Mouse (Mus musculus) hematopoietic stem cell, adult 5-6 weeks (primary cell): ENCODE results near the gene Rnf39. TPM values are rescaled to one million over a fixed set of nuclear protein-coding genes. Genes with fewer than 3 reads are reported as not detected.

Source experiments
- ATAC-seq, 2 experiments: fragments of 125-278 bp in 1 of 2; replicated peaks in 1 of 2; 2 replicates each; pipeline ENCODE4 v1.8.0; 2016 to 2017; ENCODE audit warnings: inconsistent platforms in 2 of 2, mild to moderate bottlenecking in 2 of 2, moderate number of reproducible peaks in 2 of 2, low read depth in 1 of 2, moderate TSS enrichment in 1 of 2; ENCODE audit not compliant: low FRiP score in 2 of 2, poor library complexity in 2 of 2, severe bottlenecking in 2 of 2, insufficient read depth in 1 of 2, low TSS enrichment in 1 of 2
- total RNA-seq: library from RNA; stranded (forward); fragments of 172-1452, 232-1000 nt; gene quantifications from 2 replicates; pipeline ENCODE4 v1.2.3, GENCODE M21; 2017

Gene Rnf39
- total RNA-seq: not detected in 2 replicates

DNA sequence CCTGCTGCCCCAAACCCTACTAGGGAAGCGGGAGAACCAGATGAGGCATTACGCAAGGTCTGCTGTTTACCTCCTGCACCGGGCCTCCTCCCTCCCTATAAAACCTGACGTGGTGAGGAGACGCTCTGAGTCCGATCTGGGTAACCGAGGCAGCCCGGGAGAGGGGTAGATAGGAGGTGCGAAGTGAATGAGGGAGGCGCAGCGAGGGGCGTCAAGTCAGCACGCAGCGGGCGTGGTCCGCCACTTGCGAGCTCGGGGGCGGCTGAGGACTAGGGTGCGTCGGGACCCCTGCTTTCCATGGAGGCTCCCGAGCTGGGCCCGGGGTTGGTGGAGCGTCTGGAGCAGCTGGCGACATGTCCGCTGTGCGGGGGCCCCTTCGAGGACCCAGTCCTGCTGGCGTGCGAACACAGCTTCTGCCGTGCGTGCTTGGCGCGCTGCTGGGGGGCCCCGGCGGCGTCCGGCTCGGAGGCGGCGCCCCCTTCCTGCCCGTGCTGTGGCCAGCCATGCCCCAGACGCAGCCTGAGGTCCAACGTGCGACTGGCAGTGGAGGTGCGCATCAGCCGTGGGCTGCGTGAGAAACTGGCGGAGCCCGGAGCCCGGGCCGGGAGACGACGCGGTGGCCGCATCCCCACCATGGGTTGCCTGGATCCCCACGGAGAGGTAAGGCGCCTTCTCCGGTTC is at the start of gene Rnf39:
Rnf39 (plus strand) TSS at position 128 of the 681 bp plus-strand sequence.
- ATAC-seq: no peak

DNA sequence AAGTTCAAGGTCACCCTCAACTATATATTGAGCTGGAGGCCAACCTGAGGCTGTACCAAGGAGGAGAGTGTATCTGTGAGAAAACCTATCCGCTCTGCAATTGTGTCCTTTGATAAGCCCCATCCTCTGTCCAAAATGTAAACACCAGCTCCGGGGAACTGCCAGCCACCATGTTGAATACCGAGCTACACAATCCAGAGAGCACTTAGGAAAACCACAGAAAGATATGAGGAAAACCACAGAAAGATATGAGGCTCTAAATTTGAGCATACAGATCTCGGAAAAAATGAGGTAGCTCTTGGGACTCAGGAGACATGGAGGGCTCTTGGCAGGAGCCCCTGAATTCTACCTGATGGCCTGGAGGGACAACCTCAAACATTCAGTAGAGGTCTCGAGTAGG is 49.3 kb upstream of the Rnf39 start:
- no peak for ATAC-seq

DNA sequence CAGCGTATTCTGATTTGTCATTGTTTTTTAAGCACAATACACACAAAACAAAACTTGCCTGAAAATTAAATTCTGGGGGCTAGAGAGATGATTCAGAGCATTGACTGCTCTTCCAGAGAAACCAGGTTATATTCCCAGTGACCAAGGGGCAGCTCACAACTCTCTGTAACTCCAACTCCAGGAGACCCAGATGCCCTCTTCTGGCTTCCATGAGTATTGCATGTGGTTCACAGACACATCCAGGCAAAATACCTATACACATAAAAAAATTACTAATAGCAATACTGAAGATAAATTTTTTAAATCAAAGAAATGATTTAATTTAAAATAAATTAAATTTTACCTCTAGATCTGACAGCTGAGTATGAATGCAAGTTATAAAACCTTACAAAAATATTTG is 46.1 kb upstream of the Rnf39 start:
- no peak for ATAC-seq

DNA sequence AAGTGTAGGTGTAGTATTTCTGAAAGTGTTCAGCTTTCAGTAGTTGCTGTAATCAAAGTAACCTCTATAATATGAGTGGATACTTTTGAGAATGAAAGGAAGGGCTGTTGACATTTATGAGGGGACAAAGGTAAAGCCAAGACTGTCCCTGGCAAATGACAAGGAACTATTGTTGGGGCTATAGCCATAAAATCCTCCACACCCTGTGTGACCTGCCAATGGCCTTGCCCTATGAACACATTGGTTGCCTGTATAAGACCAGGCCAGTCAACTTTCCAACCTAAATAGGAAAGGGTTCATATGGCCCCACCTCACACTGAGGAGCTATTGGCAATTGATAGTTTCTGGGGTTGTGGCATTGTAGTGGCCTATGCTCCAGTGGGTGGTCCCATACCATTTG is 45.7 kb upstream of the Rnf39 start:
- ATAC-seq: no peak

DNA sequence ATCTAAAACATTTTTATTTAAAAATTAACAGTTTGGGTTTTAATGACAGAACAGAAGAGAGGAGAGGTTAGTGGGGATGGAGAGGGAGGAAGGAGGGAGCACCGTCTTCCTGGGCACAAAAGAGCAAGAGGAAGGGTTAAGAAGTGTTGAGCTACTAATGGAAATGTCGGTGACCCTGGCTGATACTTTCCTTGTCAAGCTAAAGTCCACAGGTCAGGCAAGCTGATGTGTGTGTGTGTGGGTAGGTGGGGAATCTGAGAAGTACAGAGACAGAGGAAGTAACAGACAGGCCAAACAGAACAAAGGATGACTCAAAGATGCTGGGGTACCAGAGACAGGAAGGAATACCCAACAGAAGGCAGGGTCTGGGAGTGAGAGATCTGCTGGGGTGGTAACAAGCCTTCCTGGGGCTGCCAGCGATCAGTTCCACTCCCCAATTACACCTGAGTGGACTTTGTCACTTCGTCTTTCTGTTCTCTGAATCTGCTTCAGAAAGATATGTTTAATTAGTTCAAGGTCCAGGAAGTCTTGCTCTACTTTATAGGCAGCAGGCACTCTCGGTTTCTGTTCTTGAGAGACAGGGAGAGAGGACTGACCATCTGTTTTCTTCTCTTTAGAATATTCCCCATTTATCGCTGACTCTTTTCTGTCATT is 45.0 kb upstream of the Rnf39 start, which contains the start of gene Trim31:
Trim31 (plus strand) TSS at position 567 of the 654 bp plus-strand sequence.
- no peak for ATAC-seq

DNA sequence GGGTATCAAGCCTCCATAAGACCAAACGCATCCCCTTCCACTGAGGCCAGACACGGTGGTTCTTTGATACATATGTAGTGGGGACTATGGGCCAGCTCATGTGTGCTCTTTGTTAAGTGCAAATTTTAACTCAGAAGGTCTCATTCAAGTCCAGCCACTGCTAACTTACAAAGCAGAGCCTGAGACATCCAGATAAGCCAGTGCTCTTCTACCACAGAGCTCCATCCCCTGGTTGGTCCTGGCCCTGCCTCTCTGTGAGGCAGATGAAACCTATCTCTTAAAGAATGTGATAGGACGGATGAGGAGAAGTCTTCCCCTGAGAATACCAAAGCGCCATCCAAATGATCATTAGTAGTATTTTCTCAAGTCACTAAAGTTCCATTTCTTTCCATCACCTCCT is 43.3 kb upstream of the Rnf39 start:
- no peak for ATAC-seq

DNA sequence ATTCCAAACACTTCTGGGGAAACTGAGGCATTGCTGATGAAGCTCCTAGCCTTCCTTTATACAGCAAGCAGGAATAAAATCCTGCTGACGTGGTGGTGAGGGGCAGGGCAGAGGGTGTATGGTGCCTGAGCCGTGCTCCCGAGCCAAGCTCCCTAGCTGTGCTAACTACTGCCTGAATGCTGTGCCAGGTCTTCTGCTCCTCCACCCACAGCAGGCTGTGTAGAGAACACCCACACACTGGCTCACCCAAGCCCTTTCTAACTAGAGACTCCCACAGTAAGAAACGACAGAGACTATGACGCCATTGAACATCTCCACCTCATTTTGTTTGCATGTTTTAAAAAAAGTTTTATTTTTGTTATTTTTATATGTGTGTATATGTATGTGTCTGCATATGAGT is 42.7 kb upstream of the Rnf39 start:
- no peak for ATAC-seq

DNA sequence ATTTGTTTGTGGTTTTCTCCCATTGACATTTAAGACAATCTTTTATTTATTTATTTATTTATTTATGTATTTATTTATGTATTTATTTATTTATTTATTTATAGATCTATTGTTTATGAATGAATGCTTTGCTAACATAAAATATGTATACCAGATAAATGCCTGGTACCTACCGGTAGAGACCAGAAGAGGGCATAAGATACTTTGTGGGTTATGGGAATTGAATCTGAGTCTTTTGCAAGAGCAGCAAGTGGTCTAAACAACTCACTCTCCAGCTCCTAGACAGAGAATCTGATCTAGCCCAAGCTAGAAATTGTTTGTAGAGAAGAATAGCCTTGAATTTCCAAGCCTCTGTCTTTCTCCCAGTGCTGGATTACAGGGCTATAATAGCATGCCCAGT is 42.0 kb upstream of the Rnf39 start:
- no peak for ATAC-seq

DNA sequence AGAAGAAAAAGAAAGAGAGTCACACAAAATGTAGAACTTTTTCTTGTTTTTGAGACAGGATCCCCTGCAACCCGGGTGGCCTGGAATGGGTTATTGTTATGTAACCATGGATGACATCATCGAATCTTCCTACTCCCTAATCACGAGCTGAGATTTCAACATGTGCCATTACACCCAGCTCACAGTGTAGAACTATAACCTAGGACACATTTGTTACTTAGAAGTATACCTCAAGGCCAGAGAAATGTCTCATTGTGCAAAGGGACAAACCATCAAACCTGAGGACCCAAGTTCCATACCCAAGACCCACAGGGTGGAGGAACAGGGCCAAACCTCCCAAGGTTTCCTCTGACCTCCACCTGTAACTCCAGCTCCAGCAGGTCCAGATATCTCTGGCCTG is 39.1 kb upstream of the Rnf39 start:
- no peak for ATAC-seq

DNA sequence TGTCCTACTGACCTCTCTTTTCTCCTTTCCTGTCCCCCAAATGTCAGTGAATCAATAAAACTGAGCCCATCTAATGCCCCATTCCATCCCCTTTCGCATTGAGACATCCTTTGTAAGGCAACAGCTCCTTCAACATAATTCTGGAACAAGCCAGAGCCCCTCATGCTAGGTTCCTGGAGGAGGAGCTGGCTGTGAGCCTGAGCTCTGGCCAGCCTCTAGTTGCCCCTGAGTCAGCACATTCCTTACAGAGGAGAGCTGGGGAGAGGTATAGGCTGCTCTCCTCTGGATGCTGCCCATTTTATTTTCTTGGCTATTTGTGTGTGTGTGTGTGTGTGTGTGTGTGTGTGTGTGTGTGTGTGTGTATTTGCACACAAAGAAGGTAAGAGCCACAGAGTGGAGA is 34.5 kb upstream of the Rnf39 start:
- ATAC-seq: no peak

DNA sequence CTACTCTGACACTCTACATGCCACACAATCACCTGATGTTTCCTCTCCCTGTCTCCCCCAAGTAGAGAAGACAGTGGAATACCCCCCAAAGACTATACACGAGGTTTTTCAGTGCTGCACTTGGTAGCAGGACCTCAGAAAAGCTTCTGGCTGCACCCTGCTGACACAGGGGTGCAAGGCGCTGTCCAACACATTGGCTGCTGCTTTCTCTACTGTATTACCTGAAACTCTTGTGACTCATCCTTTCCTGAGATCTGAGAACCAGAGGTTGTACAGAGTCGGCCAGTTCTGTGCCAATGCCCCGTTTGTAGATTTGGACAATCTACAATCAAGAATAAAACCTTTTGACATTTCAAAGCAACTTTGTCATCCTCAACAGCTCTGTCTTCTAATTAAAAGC is 32.9 kb upstream of the Rnf39 start:
- no peak for ATAC-seq

DNA sequence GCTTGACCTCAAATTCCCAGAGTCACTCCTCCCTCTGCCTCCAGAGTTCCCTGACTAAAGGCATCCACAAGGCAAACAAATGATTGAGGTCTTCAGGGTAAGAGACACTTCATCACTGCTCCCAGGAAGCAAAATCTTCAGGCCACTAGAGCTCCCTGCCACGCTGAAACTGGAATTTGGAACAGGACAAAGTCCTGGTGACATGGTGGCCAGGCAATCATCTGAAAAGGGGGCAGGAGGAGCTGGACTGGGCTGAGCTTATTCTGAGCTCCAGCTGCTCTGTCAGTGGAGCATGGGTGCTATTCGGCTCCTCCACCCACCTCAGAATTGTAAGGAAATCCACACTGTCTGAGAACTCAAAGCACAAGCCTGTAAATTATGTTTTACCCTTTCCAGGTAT is 30.7 kb upstream of the Rnf39 start:
- ATAC-seq: no peak

DNA sequence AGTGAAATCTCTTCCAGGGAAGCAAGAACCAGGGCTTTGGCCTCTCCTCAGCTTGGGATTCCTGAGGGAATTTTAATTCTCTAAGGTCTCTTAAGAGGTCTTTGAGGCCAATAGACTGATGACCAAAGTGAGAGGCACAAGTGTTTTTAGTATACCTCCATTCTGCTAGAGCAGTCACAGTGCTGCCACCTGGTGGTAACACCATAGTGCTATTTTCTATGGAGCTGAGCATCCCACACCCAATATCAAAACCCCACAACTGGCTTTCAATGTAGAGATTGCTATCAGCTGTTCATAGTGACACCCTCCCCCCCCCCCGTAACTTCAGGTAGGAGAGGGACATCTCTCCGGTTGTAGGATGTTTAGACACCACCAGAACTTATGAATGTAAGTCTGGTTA is 28.6 kb upstream of the Rnf39 start:
- peak in 1 of 2 experiments; percentile 75; a peak in 2 of 4 replicates for ATAC-seq

DNA sequence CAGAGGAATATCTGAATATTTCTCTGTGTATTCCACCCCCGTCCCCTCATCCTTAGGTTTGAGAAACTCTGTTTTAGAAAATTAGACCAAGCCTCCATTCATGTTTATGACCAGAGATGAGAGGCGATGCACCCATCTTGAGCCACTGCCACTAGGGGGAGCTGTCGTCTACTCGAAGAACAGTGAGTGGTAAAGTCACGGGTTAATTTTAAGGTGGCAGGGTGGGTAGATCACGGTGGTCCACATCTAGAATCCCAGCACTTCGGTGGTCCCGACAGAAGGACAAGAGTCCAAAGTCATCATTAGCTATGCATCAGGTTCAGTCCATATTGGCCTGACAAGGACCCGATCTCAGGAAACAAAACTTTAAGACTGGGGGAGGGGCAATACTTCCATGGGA is 27.6 kb upstream of the Rnf39 start:
- no peak; a peak in 1 of 4 replicates for ATAC-seq

DNA sequence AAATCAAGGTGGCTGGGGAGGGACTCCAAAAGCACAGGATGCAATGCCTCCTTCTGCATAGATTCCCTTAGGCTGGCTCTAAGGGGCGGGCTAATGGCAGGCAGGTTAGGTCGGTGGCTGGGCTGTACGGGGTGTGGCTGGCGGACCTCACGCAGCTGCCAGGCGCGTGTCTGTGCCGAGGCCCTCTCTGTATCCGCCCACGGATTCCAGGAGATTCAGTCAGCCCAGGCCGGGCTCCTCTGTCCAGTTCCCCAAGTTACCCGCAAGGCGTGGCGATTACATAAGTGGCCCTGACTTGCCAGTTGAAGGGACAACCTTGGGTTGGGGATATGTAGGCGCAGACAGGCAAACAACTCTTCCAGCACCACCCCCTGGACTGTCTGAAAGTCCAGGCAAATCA is 22.5 kb upstream of the Rnf39 start:
- ATAC-seq: no peak

DNA sequence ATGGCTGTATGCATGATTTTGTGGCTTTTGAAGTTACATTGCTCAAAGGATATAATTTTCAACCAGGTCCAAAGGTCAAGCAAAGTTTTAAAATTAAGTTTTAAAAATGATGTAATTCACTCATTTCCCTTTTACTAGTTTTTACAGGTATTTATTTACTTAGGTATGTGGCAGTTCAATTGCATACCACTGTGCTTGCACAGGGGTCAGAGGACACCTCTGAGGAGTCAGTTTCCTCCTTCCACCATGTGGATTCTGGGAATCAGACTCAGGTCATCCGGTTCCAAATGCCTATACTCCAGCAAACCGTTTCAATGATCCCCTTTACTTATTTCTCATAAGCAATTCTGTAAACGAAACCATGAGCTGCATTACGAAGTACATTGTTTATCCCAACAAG is 20.0 kb upstream of the Rnf39 start:
- ATAC-seq: no peak

DNA sequence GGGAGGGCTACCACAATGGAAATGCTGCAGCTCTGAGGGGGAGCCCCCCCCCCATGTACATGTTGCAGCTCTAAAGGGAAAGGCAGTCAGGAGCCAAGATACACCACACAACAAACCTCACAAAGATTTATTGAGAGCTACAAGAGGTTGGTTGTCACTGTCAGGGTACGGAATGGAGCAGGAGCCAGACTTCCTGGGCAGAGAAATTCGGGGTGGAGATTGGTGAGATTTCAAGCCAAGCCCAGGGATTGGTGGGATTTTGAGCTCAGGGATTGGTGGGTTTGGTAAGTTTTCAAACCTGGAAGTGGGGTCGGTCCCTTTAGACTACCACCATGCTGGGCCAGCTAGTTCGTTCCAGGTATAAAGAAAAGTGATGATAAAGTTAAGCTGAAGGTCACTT is 19.2 kb upstream of the Rnf39 start:
- no peak for ATAC-seq

DNA sequence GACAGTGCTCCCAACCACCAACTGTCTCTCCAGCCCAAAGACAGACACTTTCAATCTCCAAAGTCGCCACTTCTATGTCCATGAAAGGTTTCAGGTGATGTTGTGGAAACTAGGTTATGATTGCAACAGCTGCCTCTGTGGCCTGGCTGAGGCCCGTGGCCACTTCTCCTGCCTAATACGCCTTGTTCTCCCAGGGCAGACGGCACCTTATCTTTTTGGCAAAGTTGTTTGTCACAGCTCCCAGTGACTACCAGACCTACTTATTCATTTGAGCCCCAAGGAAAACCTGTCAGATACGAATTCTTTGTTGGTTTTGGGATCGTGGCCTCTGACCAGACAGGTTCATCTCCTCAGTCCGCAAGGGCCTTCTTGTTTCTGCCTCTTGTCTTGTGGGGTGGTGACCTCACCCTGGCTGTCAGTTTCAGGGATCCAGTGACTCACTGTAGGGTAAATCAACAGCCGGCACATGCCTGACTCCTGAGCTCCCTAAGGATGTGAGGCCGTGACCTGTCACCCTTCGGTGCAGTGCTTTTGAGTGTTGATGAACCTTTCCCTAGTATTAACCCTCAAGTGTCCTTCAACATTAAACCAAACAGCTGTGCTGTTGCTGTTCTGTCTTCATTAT is 15.1 kb upstream of the Rnf39 start:
- no peak for ATAC-seq
